Mouse (Mus musculus) spleen, adult 18-20 months (tissue): Measurements from ENCODE around the gene Myl9.
"Not testable (repeated sequence)": the region's sequence is repeated elsewhere in the genome, so short reads cannot be mapped to it uniquely, and the experiment has no call there.

Experiments used
- DNase-seq, 2 experiments: peaks; one replicate each; pipeline ENCODE4 v3.0.0; 2022; ENCODE audit warnings: mixed read lengths in 2 of 2

Gene Myl9

DNA sequence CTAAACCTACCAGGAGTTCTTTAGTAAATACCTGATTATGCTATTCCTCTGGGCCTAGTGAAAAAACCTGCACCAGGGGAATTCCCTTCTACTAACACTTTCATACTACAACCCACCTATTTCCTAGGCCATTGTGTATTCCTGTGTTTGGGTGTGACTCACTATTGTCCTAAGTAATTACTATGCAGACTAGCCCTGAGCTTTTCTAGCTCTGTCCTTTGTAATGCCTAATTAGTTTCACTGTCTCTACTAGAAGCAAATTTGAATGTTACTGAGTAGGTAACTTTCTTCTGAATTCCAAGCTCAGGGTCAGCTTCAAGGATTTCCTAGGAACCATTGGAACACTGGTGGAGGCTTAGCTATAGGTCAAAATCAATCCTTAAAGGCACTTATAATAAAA lies 11.1 kb downstream of the Myl9 start:
- DNase-seq, result not testable (repeated sequence)

GRCm38 (mm10) chr2:156787090-156787775 lies 12.0 kb downstream of the Myl9 start:
- no peak for DNase-seq

GRCm38 (mm10) chr2:156787776-156788105 lies 12.5 kb downstream of the Myl9 start:
- no peak for DNase-seq

DNA sequence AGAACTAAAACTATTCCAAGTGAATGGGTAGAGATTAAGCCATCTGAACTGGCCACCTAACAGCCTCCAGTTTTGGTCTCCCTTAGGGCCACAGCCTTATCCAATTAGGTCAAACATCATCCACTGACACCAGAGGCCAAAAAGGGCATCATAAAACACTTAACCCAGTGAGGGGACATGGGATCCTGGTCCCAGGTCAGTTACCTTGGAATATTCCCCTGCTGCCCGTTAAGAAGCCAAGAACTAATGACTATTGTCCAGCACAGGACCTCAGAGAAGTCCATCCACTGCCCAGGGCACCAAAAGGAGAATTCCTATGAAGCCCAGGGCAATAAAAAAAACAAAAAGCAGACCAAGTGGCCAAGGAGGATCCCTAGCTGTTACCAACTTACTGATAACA lies 13.6 kb downstream of the Myl9 start:
- DNase-seq, result no peak

- no peak for DNase-seq
Observed at GRCm38 (mm10) chr2:156798516-156798915, 23.3 kb downstream of the Myl9 start.

- DNase-seq, result no peak
Observed at GRCm38 (mm10) chr2:156801045-156801444, 25.8 kb downstream of the Myl9 start.

DNA sequence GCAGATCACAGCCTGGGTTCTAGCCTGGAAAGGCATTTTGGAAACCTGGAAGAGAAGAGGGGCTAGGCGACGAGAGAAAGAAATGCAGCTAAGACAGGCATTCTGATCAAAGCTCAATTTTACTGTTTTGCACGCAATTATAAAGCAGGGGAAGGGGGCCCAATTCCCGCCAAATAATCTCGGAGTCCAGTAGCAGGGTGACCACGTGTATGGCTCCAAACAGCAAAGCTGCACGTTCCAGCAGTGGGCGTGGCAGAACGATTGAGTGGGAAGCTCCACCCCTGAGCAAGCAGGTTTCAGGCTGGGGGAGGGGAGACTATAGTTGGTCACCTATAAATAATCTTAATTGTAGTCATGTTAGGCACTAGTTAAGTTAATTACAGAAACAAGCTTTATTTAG lies 26.9 kb downstream of the Myl9 start:
- DNase-seq, result not testable (repeated sequence)

DNA sequence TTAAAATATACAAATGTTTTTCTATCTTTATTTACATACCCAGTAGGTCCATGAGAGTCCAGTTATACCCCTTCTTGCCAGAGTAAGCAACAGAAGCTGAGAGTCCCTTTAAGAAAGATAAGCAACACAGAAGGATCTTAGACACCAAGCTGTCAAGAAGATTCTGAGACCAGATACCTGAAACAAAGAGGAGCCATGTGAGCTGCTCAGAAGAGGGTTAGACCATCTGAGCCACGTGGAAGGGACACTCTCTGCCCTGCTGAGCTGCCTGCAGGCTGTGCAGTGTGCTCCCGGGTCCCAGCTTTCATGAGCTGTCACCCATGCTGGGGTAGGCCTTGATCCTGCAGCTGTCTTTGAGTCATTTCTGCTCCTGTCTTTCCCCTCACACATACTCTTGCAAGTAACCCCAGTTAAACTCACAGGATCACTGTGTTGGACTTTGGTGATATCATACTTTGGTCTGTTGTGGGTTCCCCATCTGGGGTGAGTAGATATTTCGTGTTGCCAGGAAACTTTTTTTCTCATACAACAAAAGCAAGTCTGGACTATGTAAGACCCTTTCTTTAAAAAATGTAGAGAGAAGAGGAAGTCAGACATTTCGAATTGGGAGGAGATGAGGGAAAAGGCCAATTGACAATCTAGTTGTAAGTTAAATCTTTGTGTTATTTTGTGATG lies 28.6 kb downstream of the Myl9 start:
- no peak for DNase-seq

- DNase-seq, result no peak
Observed at GRCm38 (mm10) chr2:156804589-156804988, 29.4 kb downstream of the Myl9 start.

DNA sequence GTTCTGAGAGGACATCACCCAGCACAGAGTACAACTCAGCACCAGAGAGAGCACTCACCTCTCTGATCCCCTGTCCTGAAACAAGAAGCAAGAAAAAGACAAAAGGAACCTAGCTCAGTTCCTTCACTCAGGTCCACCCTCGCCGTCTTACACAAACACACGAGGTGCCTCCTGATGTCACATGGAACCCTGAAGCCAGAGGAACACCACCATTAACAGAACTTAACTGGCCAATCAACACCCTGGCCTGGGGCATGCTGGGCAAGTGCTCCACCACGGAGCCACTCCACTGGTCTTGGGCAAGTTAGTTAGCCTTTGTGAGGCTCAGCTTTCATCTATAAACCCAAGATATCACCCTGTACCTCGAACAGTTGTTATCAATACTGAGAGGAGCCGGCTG lies 31.7 kb downstream of the Myl9 start:
- DNase-seq, result no peak

GRCm38 (mm10) chr2:156809579-156809978 lies 34.4 kb downstream of the Myl9 start:
- DNase-seq, result peak; percentile 9 to 60

- no peak for DNase-seq
Observed at GRCm38 (mm10) chr2:156810716-156811115, 35.5 kb downstream of the Myl9 start.

GRCm38 (mm10) chr2:156811556-156811955 lies 36.3 kb downstream of the Myl9 start:
- no peak for DNase-seq

GRCm38 (mm10) chr2:156814344-156814801 lies 39.2 kb downstream of the Myl9 start:
- DNase-seq, result no peak

GRCm38 (mm10) chr2:156814893-156815292 lies 39.7 kb downstream of the Myl9 start:
- no peak for DNase-seq

DNA sequence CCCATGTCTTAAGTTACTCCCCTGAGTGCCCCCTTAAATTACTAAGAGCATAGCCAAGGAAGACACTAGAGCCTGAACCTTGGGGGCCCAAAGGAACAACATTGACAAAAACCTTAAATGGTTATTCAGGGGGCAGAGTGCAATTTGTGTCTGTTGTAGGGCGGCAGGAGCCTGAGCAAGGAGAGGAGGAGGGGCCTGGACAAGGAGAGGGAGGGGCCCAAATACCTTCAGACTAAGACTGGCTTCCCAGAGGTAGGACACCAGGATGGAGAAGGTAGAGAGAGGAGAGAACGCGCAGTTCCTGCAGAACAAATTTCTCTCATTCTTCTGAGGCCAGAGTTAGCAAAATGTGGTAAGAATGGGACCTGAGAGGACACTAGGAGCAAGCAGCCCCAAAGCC lies 40.2 kb downstream of the Myl9 start:
- no peak for DNase-seq

GRCm38 (mm10) chr2:156816116-156816515 lies 40.9 kb downstream of the Myl9 start:
- no peak for DNase-seq

DNA sequence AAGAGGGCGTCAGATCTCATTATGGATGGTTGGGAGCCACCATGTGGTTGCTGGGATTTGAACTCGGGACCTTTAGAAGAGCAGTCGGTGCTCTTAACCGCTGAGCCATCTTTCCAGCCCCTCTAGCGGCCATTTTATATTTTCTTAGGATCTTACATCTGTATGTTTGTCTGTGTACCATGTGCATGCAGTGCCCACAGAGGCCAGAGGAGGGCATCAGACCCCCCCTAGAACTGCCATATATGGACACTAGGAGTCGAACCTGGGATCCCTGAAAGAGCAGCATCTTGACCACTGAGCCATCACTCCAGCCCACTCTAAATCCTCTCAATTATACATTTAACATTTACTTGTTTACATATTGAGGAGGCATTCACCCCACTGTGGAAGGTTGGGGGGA lies 49.9 kb downstream of the Myl9 start:
- not testable (repeated sequence) for DNase-seq
